19 mouse cellular contexts compared by ENCODE assay signal in the genomic region with DNA sequence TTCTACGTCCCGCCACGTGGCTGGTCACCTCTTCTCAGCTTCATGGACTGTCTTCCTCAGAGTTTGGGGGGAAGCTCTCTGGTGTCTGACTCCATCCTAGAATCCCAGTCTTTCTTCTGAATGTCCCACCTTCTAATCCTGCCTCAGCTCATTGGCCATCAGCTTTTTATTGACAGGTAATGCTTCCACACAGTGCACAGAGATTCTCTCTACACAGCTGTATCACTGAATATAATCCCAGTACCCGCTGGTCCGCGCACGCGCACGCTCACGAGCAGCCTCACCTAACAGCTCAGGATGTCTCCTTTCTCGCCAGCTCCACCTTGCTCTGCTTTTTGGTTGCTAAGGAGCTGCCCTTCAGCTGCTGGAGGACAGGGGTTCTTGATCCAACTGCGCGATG.
"Had no signal": no experiment of that assay in that cellular context is flagged by ENCODE, and none has a peak within 500 bp of the region (broad histone marks: within the 10 kb centered on the region; RNA-seq: fewer than 3 reads in every experiment).

No protein-coding gene starts in this region.

- H3K9me3 ChIP-seq: limb, embryonic 10.5 days; limb, embryonic 13.5 days; liver, embryonic 12.5 days; liver, embryonic 15.5 days; lung, embryonic 15.5 days; midbrain, embryonic 10.5 days; midbrain, embryonic 15.5 days; neural tube, embryonic 12.5 days; neural tube, embryonic 15.5 days had no signal

- H3K27ac ChIP-seq: kidney, postnatal 0 days; layer of hippocampus, adult 2 months; limb, embryonic 10.5 days; limb, embryonic 13.5 days; liver, embryonic 12.5 days; liver, embryonic 15.5 days; lung, embryonic 15.5 days; midbrain, embryonic 10.5 days; midbrain, embryonic 15.5 days; neural tube, embryonic 12.5 days; neural tube, embryonic 15.5 days had no signal

- H3K4me2 ChIP-seq: limb, embryonic 13.5 days; liver, embryonic 12.5 days; liver, embryonic 15.5 days; lung, embryonic 15.5 days; midbrain, embryonic 15.5 days; neural tube, embryonic 12.5 days; neural tube, embryonic 15.5 days had no signal

- H3K4me1 ChIP-seq: liver, embryonic 15.5 days; midbrain, embryonic 15.5 days; neural tube, embryonic 12.5 days had no signal

- H3K36me3 ChIP-seq: limb, embryonic 10.5 days; limb, embryonic 13.5 days; liver, embryonic 12.5 days; liver, embryonic 15.5 days; lung, embryonic 15.5 days; midbrain, embryonic 10.5 days; midbrain, embryonic 15.5 days; neural tube, embryonic 12.5 days; neural tube, embryonic 15.5 days had no signal

- ATAC-seq: liver, embryonic 12.5 days; midbrain, embryonic 15.5 days had no signal

- DNase-seq: layer of hippocampus, adult 9-11 months; liver; lung, adult 18-20 months; lung, postnatal 10 days; lung, postnatal 36 days; retina, postnatal 1 day; thymus, postnatal 36 days had no signal

- H3K4me3 ChIP-seq: layer of hippocampus, adult 2 months; limb, embryonic 10.5 days; limb, embryonic 13.5 days; liver, embryonic 12.5 days; liver, embryonic 15.5 days; lung, embryonic 15.5 days; megakaryocyte, embryonic 14.5 days; midbrain, embryonic 10.5 days; midbrain, embryonic 15.5 days; neural tube, embryonic 12.5 days; neural tube, embryonic 15.5 days had no signal

- H3K9ac ChIP-seq: limb, embryonic 13.5 days; liver, embryonic 12.5 days; liver, embryonic 15.5 days; lung, embryonic 15.5 days; midbrain, embryonic 15.5 days; neural tube, embryonic 12.5 days; neural tube, embryonic 15.5 days had no signal

- H3K27me3 ChIP-seq: liver, embryonic 12.5 days; liver, embryonic 15.5 days; lung, embryonic 15.5 days; midbrain, embryonic 15.5 days; neural tube, embryonic 12.5 days; neural tube, embryonic 15.5 days had no signal
